Mouse (Mus musculus): ENCODE measurements around the gene Rtl5.

The Rtl5 gene

GRCm38 (mm10) chrX:102065213-102065775, 5.8 kb downstream of the Rtl5 start:
- DNase-seq = no peak

GRCm38 (mm10) chrX:102064062-102064461, 7.0 kb downstream of the Rtl5 start:
- no peak for DNase-seq

GRCm38 (mm10) chrX:102060891-102061290, 10.2 kb downstream of the Rtl5 start:
- DNase-seq = peak; percentile 56

- DNase-seq = peak; percentile 95
These were observed 10.9 kb downstream of the Rtl5 start for GRCm38 (mm10) chrX:102060243-102060642.

- no peak for DNase-seq
These were observed 11.7 kb downstream of the Rtl5 start for GRCm38 (mm10) chrX:102059437-102059836.

GRCm38 (mm10) chrX:102054009-102054408, 17.1 kb downstream of the Rtl5 start:
- no peak for DNase-seq

GRCm38 (mm10) chrX:102053371-102053770, 17.7 kb downstream of the Rtl5 start:
- DNase-seq = no peak

- DNase-seq = no peak
These were observed 19.9 kb downstream of the Rtl5 start for GRCm38 (mm10) chrX:102051225-102051624.

- no peak for DNase-seq
These were observed 20.6 kb downstream of the Rtl5 start for GRCm38 (mm10) chrX:102050552-102050951.

GRCm38 (mm10) chrX:102042386-102042785, 28.7 kb downstream of the Rtl5 start:
- DNase-seq = no peak

GRCm38 (mm10) chrX:102041562-102041961, 29.5 kb downstream of the Rtl5 start:
- DNase-seq = peak; percentile 53

GRCm38 (mm10) chrX:102037506-102037905, 33.6 kb downstream of the Rtl5 start:
- peak; percentile 66 for DNase-seq

GRCm38 (mm10) chrX:102036866-102037361, 34.2 kb downstream of the Rtl5 start:
- no peak for DNase-seq

GRCm38 (mm10) chrX:102035671-102036070, 35.4 kb downstream of the Rtl5 start:
- no peak for DNase-seq

GRCm38 (mm10) chrX:102033566-102033965, 37.5 kb downstream of the Rtl5 start:
- DNase-seq = no peak

- no peak for DNase-seq
These were observed 38.7 kb downstream of the Rtl5 start for GRCm38 (mm10) chrX:102032431-102032830.

GRCm38 (mm10) chrX:102031851-102032250, 39.3 kb downstream of the Rtl5 start:
- no peak for DNase-seq

GRCm38 (mm10) chrX:102024976-102025375, 46.1 kb downstream of the Rtl5 start:
- DNase-seq = no peak

GRCm38 (mm10) chrX:102019471-102020240, 51.4 kb downstream of the Rtl5 start:
- peak; percentile 42 for DNase-seq

GRCm38 (mm10) chrX:102018890-102019289, 52.2 kb downstream of the Rtl5 start:
- no peak for DNase-seq

- DNase-seq = no peak
These were observed 53.7 kb downstream of the Rtl5 start for GRCm38 (mm10) chrX:102017213-102017923.
